Mouse (Mus musculus) heart, embryonic 15.5 days (tissue): ENCODE results near the gene C1s1. TPM values are rescaled to one million over a fixed set of nuclear protein-coding genes. Genes with fewer than 3 reads are reported as not detected.
A peak's percentile ranks its signal among the peaks of the same experiment; 100 is the strongest.
"Not testable (repeated sequence)": the region's sequence is repeated elsewhere in the genome, so short reads cannot be mapped to it uniquely, and the experiment has no call there.

ENCODE experiments used
- ATAC-seq: fragments of 200-750 bp; cut with Nextera tagmentation; replicated peaks from 2 replicates; pipeline ENCODE4 v1.8.0; 2017; ENCODE audit warnings: low read depth, moderate TSS enrichment; ENCODE audit not compliant: insufficient number of reproducible peaks, insufficient read depth, low FRiP score
- H3K27ac ChIP-seq: fragments of 300-500 bp; sonication (generic); 2 replicates; pipeline ENCODE4 v1.5.1; 2015; ENCODE audit warnings: mild to moderate bottlenecking, inconsistent platforms
- H3K27me3 ChIP-seq: fragments of 300-500 bp; sonication (generic); 2 replicates; pipeline ENCODE4 v1.6.1; 2015; ENCODE audit warnings: inconsistent platforms
- H3K36me3 ChIP-seq: fragments of 300-500 bp; sonication (generic); 2 replicates; pipeline ENCODE4 v1.6.1; 2015; ENCODE audit warnings: mild to moderate bottlenecking, inconsistent platforms
- H3K4me1 ChIP-seq: fragments of 300-500 bp; sonication (generic); replicated peaks from 2 replicates; pipeline ENCODE4 v1.6.1; 2015; ENCODE audit warnings: inconsistent platforms
- H3K4me2 ChIP-seq: fragments of 300-500 bp; sonication (generic); 2 replicates; pipeline ENCODE4 v1.6.1; 2015; ENCODE audit warnings: inconsistent platforms, mild to moderate bottlenecking, moderate library complexity
- H3K4me3 ChIP-seq: fragments of 300-500 bp; sonication (generic); 2 replicates; pipeline ENCODE4 v1.5.1; 2015; ENCODE audit warnings: mild to moderate bottlenecking, inconsistent platforms
- H3K9ac ChIP-seq: fragments of 300-500 bp; sonication (generic); 2 replicates; pipeline ENCODE4 v1.6.1; 2015; ENCODE audit warnings: mild to moderate bottlenecking, inconsistent platforms
- H3K9me3 ChIP-seq: fragments of 300-500 bp; sonication (generic); replicated peaks from 2 replicates; pipeline ENCODE4 v1.6.1; 2016; ENCODE audit warnings: inconsistent platforms
- WGBS: fragments of 180-500 bp; shearing (Covaris S2); methylation state at CpG from one replicate; pipeline ENCODE4 v1.1.7; 2015; ENCODE audit warnings: mixed read lengths; 5-methylcytosine and 5-hydroxymethylcytosine counted together
- polyA plus RNA-seq: library from polyadenylated mRNA; unstranded; fragments of >200 nt; fragmentation: Nextera tagmentation; extraction: Ambion mirVana; gene quantifications from 2 replicates; pipeline ENCODE4 v1.2.1, GENCODE M21; 2015

Gene C1s1
- polyA plus RNA-seq, 1 experiment from 2014 or later = 2.0 TPM

DNA sequence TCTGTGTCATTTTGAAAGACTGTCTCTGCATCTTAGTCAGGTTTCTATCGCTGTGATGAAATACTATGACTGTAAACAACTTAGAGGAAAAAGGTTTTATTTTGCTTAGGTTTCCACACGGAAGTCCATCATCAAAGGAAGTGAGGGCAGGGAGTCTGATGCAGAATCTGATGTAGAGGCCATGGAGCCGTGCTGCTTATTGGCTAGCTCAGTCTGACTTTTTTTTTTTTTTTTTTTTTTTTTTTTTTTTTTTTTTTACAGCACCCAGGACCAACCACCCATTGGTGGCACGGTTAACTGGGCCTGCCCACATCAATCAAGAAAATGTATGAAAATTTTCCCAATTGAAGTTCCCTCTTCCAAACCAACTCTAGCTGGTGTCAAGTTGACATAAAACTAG lies 53.2 kb downstream of the C1s1 start:
- H3K4me1 ChIP-seq = peaks cover 3% of the 10 kb centered on the region; the same call in 1 of the 2 replicates
- H3K27me3 ChIP-seq = no peaks in the 10 kb centered on the region
- H3K9me3 ChIP-seq = no peaks in the 10 kb centered on the region
- no peak overlapping the region for H3K4me3 ChIP-seq
- no peak overlapping the region for H3K4me2 ChIP-seq
- H3K9ac ChIP-seq = no peak overlapping the region
- H3K36me3 ChIP-seq = no peaks in the 10 kb centered on the region
- no peak for ATAC-seq
- 79% methylated on average over 4 of the region's 4 CpGs for WGBS
- H3K27ac ChIP-seq = no peak overlapping the region

DNA sequence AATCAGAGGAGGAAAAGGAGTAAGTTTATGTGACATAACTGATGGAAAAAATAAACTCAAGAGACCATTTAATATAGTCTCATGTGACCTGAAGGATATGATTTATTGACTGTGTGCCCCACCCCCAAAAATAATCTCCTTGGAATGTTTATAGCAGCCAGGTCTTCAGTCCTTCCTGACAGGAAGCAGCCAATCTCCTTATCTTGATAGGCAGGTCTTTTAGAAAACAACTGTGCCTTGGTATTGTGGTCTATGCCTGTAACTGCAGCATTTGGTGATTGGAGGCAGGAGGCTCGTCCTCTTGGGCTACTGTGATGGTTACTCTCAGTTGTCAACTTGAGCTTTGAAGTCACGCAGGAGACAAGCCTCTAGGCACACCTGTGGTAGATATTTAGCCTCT lies 54.6 kb downstream of the C1s1 start:
- H3K9ac ChIP-seq = no peak overlapping the region
- no peak for ATAC-seq
- 37% methylated on average over 2 of the region's 2 CpGs for WGBS
- H3K4me1 ChIP-seq = no peaks in the 10 kb centered on the region
- H3K36me3 ChIP-seq = no peaks in the 10 kb centered on the region
- H3K27me3 ChIP-seq = no peaks in the 10 kb centered on the region
- no peak overlapping the region for H3K4me2 ChIP-seq
- no peak overlapping the region for H3K27ac ChIP-seq
- no peak overlapping the region for H3K4me3 ChIP-seq
- H3K9me3 ChIP-seq = no peaks in the 10 kb centered on the region

DNA sequence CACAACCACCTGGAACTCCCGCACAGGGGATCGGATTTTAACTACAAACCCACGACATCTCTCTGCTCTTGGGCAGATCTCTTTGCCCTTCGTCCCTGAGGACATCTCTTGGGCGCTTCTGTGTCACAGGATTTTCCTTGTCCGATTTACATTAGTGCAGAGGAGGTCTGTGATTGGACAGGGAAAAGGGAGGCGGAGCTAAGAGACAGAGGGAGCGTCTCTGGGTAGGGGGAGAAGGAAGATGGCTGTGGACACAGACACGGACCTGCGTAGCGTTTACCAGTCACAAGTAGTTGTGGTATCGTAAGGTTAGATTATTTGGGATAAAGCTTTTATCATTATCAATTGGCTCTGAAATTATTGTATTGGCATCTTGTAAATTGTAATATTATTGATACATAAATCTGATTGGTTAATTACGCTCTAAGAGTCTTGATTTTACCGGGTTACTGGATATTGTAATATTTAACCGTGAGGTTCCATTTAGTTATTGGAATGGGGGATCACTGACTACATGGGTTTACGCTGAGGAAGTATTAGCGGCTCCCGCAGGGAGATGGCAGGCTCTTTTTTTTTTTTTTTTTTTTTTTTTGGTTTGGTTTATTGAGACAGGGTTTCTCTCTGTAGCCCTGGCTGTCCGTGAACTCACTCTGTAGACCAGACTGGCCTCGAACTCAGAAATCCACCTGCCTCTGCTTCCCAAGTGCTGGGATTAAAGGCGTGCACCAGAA lies 56.6 kb downstream of the C1s1 start:
- ATAC-seq = no peak
- Histone ChIP-seq H3K27me3 (no peaks in the 10 kb centered on the region), H3K27ac (no peak overlapping the region), H3K36me3 (no peaks in the 10 kb centered on the region), H3K4me2 (peak overlapping the region; percentile 48; the same call in 1 of the 2 replicates), H3K9ac (no peak overlapping the region), H3K4me1 (no peaks in the 10 kb centered on the region), H3K4me3 (peak overlapping the region; percentile 6; the same call in 1 of the 2 replicates), H3K9me3 (no peaks in the 10 kb centered on the region)
- 39% methylated on average over 21 of the region's 21 CpGs for WGBS

DNA sequence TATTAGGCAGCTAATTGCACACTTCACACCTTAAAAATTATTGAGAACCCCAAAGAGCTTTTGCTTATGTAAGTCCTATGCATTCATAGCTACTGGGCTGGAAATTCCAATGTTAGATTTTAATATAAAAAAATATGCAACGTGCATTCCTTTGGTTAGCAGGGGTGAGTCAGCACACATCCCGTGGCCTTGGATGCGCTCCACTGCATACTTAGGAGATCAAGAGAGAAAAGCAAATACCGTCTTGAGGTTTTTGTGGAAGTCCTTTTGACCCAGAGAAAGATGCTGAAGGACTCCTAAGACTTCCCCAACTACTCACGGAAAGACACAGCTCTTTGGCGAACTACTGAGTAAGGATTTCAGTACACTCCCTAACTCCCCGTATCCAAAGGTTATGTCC lies 57.3 kb downstream of the C1s1 start:
- Histone ChIP-seq H3K36me3 (no peaks in the 10 kb centered on the region), H3K27ac (no peak overlapping the region), H3K9ac (no peak overlapping the region), H3K27me3 (no peaks in the 10 kb centered on the region), H3K4me3 (no peak overlapping the region), H3K9me3 (no peaks in the 10 kb centered on the region), H3K4me2 (no peak overlapping the region), H3K4me1 (no peaks in the 10 kb centered on the region)
- ATAC-seq = no peak
- 79% methylated on average over 7 of the region's 7 CpGs for WGBS

DNA sequence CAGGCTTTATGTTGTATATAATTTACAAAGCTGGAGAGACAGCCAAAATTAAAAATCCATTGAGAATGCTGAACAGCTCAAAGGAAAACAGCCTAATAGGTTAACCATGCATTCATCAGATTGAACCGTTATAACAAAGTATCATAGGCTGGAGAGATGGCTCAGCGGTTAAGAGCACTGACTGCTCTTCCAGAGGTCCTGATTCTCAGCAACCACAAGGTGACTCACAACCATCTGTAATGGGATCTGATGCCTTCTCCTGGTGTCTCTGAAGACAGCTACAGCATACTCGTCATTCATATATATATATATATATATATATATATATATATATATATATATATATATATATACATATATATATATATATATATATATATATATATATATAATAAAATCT lies 58.3 kb downstream of the C1s1 start:
- not testable (repeated sequence) for H3K36me3 ChIP-seq, H3K9ac ChIP-seq, H3K4me1 ChIP-seq, H3K4me3 ChIP-seq, H3K4me2 ChIP-seq, ATAC-seq, H3K27ac ChIP-seq, H3K27me3 ChIP-seq, H3K9me3 ChIP-seq
- 78% methylated on average over 3 of the region's 3 CpGs for WGBS

DNA sequence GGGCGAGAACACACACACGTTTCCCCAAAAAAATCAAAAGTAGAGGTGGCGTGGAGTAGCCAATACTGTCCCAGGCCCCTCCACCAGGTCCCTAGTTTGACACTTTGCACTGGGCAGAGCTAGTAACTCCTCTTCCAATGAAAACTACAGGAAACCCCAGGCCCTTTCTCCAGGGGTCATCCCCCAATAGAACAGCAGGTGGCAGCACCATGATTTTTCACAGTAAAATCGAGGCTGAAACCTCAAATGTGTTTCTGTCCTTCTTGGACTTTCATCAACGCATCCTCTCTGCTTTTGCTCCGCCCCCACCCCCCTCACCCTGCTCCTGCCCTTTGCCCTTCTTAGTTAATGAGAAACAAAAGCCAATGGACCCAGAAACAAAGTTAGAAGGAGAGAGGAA lies 60.6 kb downstream of the C1s1 start:
- Histone ChIP-seq H3K9me3 (no peaks in the 10 kb centered on the region), H3K4me1 (peaks cover 9% of the 10 kb centered on the region; the same call in 1 of the 2 replicates), H3K36me3 (no peaks in the 10 kb centered on the region), H3K9ac (no peak overlapping the region), H3K27me3 (no peaks in the 10 kb centered on the region), H3K4me3 (no peak overlapping the region), H3K27ac (no peak overlapping the region), H3K4me2 (no peak overlapping the region)
- 27% methylated on average over 6 of the region's 6 CpGs for WGBS
- no peak for ATAC-seq

Other genes with a start within 250 kb of the C1s1 start
- gene Cd163, start 237.7 kb downstream of the C1s1 start, polyA plus RNA-seq = 0.29 and 0.40 TPM in 2 replicates
- gene Pex5, start 127.3 kb downstream of the C1s1 start, polyA plus RNA-seq = 24.9 and 30.9 TPM in 2 replicates
- gene Clstn3, start 77.6 kb downstream of the C1s1 start, polyA plus RNA-seq = 0.73 and 1.5 TPM in 2 replicates
- gene C1rl, start 49.2 kb downstream of the C1s1 start, polyA plus RNA-seq = 0.42 and 0.56 TPM in 2 replicates
- 1.5 and 2.0 TPM in 2 replicates for gene C1ra, start 30.0 kb downstream of the C1s1 start, polyA plus RNA-seq
- not detected in 2 replicates for gene C1rb, start 27.9 kb upstream of the C1s1 start, polyA plus RNA-seq
- not detected in 2 replicates for gene C1s2, start 93.7 kb upstream of the C1s1 start, polyA plus RNA-seq
- 41.0 and 53.6 TPM in 2 replicates for gene Lpcat3, start 120.7 kb upstream of the C1s1 start, polyA plus RNA-seq
- gene Emg1, start 169.8 kb upstream of the C1s1 start, polyA plus RNA-seq = 108 and 121 TPM in 2 replicates
- gene Phb2, start 170.0 kb upstream of the C1s1 start, polyA plus RNA-seq = 307 and 324 TPM in 2 replicates
- 5.6 and 21.1 TPM in 2 replicates for gene Ptpn6, start 196.4 kb upstream of the C1s1 start, polyA plus RNA-seq
- 387 and 416 TPM in 2 replicates for gene Grcc10, start 199.0 kb upstream of the C1s1 start, polyA plus RNA-seq
- not detected in 2 replicates for gene Gm45234, start 213.7 kb upstream of the C1s1 start, polyA plus RNA-seq
- gene Atn1, start 214.2 kb upstream of the C1s1 start, polyA plus RNA-seq = 9.3 and 11.7 TPM in 2 replicates
- 2.7 and 4.3 TPM in 2 replicates for gene Eno2, start 227.3 kb upstream of the C1s1 start, polyA plus RNA-seq
- 0.83 and 1.0 TPM in 2 replicates for gene Lrrc23, start 237.4 kb upstream of the C1s1 start, polyA plus RNA-seq